Mouse (Mus musculus) forebrain, embryonic 13.5 days (tissue): ENCODE measurements around the gene Grm1. TPM values are rescaled to one million over a fixed set of nuclear protein-coding genes. Genes with fewer than 3 reads are reported as not detected.

ENCODE experiments used
- ATAC-seq: fragments of 200-750 bp; cut with Nextera tagmentation; 2 replicates; pipeline ENCODE4 v1.8.0; 2017
- H3K27ac ChIP-seq: fragments of 300-500 bp; sonication (generic); 2 replicates; pipeline ENCODE4 v1.5.1; 2015; ENCODE audit warnings: inconsistent platforms, mild to moderate bottlenecking, moderate library complexity
- H3K27me3 ChIP-seq: fragments of 300-500 bp; sonication (generic); 2 replicates; pipeline ENCODE4 v1.6.1; 2015; ENCODE audit warnings: mild to moderate bottlenecking, inconsistent platforms
- H3K36me3 ChIP-seq: fragments of 300-500 bp; sonication (generic); 2 replicates; pipeline ENCODE4 v1.6.1; 2015; ENCODE audit warnings: mild to moderate bottlenecking, inconsistent platforms; ENCODE audit not compliant: poor library complexity, severe bottlenecking
- H3K4me1 ChIP-seq: fragments of 300-500 bp; sonication (generic); 2 replicates; pipeline ENCODE4 v1.6.1; 2015; ENCODE audit warnings: inconsistent platforms
- H3K4me2 ChIP-seq: fragments of 300-500 bp; sonication (generic); 2 replicates; pipeline ENCODE4 v1.6.1; 2015; ENCODE audit warnings: inconsistent platforms, mild to moderate bottlenecking, moderate library complexity
- H3K4me3 ChIP-seq: fragments of 300-500 bp; sonication (generic); 2 replicates; pipeline ENCODE4 v1.5.1; 2015; ENCODE audit warnings: mild to moderate bottlenecking, inconsistent platforms
- H3K9ac ChIP-seq: fragments of 300-500 bp; sonication (generic); 2 replicates; pipeline ENCODE4 v1.6.1; 2015; ENCODE audit warnings: mild to moderate bottlenecking, inconsistent platforms
- H3K9me3 ChIP-seq: fragments of 300-500 bp; sonication (generic); replicated peaks from 2 replicates; pipeline ENCODE4 v1.6.1; 2016; ENCODE audit warnings: inconsistent platforms
- WGBS: fragments of 180-500 bp; shearing (Covaris S2); methylation state at CpG from one replicate; pipeline ENCODE4 v1.1.7; 2015; 5-methylcytosine and 5-hydroxymethylcytosine counted together
- polyA plus RNA-seq: library from polyadenylated mRNA; unstranded; fragments of >200 nt; fragmentation: Nextera tagmentation; extraction: Ambion mirVana; gene quantifications from 2 replicates; pipeline ENCODE4 v1.2.1, GENCODE M21; 2015

The Grm1 gene
- polyA plus RNA-seq, 1 experiment from 2014 or later, result 2.6 TPM

DNA sequence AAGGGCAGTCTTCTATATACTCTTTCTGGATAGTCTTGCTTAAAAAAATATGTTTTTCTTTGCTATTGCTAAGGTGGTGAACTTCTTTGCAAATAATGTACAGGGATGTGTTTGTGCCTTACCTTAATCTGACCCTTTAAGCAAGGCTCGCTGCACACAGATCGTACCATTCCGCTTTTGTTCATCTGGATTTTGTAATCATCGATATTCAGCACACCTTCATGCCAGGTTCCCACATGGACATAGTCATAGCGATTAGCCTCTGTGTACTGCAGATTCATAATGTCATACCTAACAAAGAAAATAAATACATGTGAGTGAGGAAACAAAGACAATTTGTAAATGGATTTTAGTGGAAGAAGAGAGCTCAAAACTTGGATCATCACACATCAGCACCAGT, 340.8 kb downstream of the Grm1 start:
- no peak for ATAC-seq
- no peak overlapping the region for H3K27ac ChIP-seq
- H3K27me3 ChIP-seq, result no peaks in the 10 kb centered on the region
- no peaks in the 10 kb centered on the region for H3K4me1 ChIP-seq
- 93% methylated on average over 5 of the region's 5 CpGs for WGBS
- H3K9me3 ChIP-seq, result no peaks in the 10 kb centered on the region
- no peak overlapping the region for H3K4me2 ChIP-seq
- H3K9ac ChIP-seq, result no peak overlapping the region
- H3K36me3 ChIP-seq, result no peaks in the 10 kb centered on the region
- no peak overlapping the region for H3K4me3 ChIP-seq

DNA sequence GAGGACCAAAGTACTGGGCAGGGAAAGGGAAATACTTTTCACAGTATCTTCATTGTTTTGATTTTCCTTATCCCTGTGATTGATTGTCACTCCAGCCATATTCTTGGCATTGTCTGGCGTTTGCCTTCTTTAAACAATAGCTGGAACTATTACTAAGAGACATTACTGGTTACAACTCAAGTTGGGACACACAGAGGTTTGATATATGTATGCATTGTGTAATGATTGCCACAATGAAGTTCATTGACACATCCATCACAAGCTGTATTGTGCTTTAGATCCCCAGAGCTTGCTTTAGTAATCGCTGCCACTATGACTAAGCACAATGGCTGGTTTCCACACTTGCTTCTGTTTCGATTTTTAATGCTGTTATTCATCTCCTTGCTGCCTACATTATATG, 341.4 kb downstream of the Grm1 start:
- H3K4me3 ChIP-seq, result no peak overlapping the region
- H3K9me3 ChIP-seq, result no peaks in the 10 kb centered on the region
- H3K4me1 ChIP-seq, result no peaks in the 10 kb centered on the region
- 79% methylated on average over 3 of the region's 3 CpGs for WGBS
- H3K9ac ChIP-seq, result no peak overlapping the region
- ATAC-seq, result no peak
- no peak overlapping the region for H3K4me2 ChIP-seq
- H3K27ac ChIP-seq, result no peak overlapping the region
- H3K36me3 ChIP-seq, result no peaks in the 10 kb centered on the region
- no peaks in the 10 kb centered on the region for H3K27me3 ChIP-seq

GRCm38 (mm10) chr10:10737041-10737681, 345.0 kb downstream of the Grm1 start:
- Histone ChIP-seq H3K27ac (no peak overlapping the region), H3K36me3 (no peaks in the 10 kb centered on the region), H3K4me1 (no peaks in the 10 kb centered on the region), H3K27me3 (no peaks in the 10 kb centered on the region), H3K4me3 (no peak overlapping the region), H3K9ac (no peak overlapping the region), H3K9me3 (no peaks in the 10 kb centered on the region), H3K4me2 (no peak overlapping the region)
- WGBS, result 41% methylated on average over 1 of the region's 1 CpGs
- ATAC-seq, result no peak

GRCm38 (mm10) chr10:10734561-10734960, 347.6 kb downstream of the Grm1 start:
- Histone ChIP-seq H3K27me3 (no peaks in the 10 kb centered on the region), H3K4me2 (no peak overlapping the region), H3K4me1 (no peaks in the 10 kb centered on the region), H3K9ac (no peak overlapping the region), H3K9me3 (no peaks in the 10 kb centered on the region), H3K36me3 (no peaks in the 10 kb centered on the region), H3K4me3 (no peak overlapping the region), H3K27ac (no peak overlapping the region)
- 81% methylated on average over 5 of the region's 5 CpGs for WGBS
- no peak for ATAC-seq

- Histone ChIP-seq H3K27ac (no peak overlapping the region), H3K9ac (no peak overlapping the region), H3K4me3 (no peak overlapping the region), H3K27me3 (no peaks in the 10 kb centered on the region), H3K9me3 (no peaks in the 10 kb centered on the region), H3K36me3 (no peaks in the 10 kb centered on the region), H3K4me1 (no peaks in the 10 kb centered on the region), H3K4me2 (no peak overlapping the region)
- 96% methylated on average over 5 of the region's 5 CpGs for WGBS
- ATAC-seq, result no peak
Observed at GRCm38 (mm10) chr10:10733092-10733491, 349.1 kb downstream of the Grm1 start.

- 89% methylated on average over 3 of the region's 3 CpGs for WGBS
- Histone ChIP-seq H3K27ac (no peak overlapping the region), H3K9ac (no peak overlapping the region), H3K4me3 (no peak overlapping the region), H3K9me3 (no peaks in the 10 kb centered on the region), H3K36me3 (no peaks in the 10 kb centered on the region), H3K4me1 (no peaks in the 10 kb centered on the region), H3K27me3 (no peaks in the 10 kb centered on the region), H3K4me2 (no peak overlapping the region)
- no peak for ATAC-seq
Observed at GRCm38 (mm10) chr10:10726501-10726900, 355.7 kb downstream of the Grm1 start.

GRCm38 (mm10) chr10:10710837-10711236, 371.3 kb downstream of the Grm1 start:
- Histone ChIP-seq H3K4me2 (no peak overlapping the region), H3K36me3 (no peaks in the 10 kb centered on the region), H3K9me3 (no peaks in the 10 kb centered on the region), H3K27ac (no peak overlapping the region), H3K4me1 (no peaks in the 10 kb centered on the region), H3K4me3 (no peak overlapping the region), H3K9ac (no peak overlapping the region), H3K27me3 (no peaks in the 10 kb centered on the region)
- peak; percentile 48; the same call in 1 of the 2 replicates for ATAC-seq
- 70% methylated on average over 2 of the region's 2 CpGs for WGBS

- Histone ChIP-seq H3K36me3 (no peaks in the 10 kb centered on the region), H3K4me2 (no peak overlapping the region), H3K4me1 (no peaks in the 10 kb centered on the region), H3K27me3 (no peaks in the 10 kb centered on the region), H3K4me3 (no peak overlapping the region), H3K9me3 (no peaks in the 10 kb centered on the region), H3K9ac (no peak overlapping the region), H3K27ac (no peak overlapping the region)
- no peak for ATAC-seq
- 92% methylated on average over 2 of the region's 2 CpGs for WGBS
Observed at GRCm38 (mm10) chr10:10710359-10710758, 371.8 kb downstream of the Grm1 start.

- Histone ChIP-seq H3K36me3 (no peaks in the 10 kb centered on the region), H3K4me2 (no peak overlapping the region), H3K9me3 (no peaks in the 10 kb centered on the region), H3K4me1 (no peaks in the 10 kb centered on the region), H3K4me3 (no peak overlapping the region), H3K27ac (no peak overlapping the region), H3K27me3 (no peaks in the 10 kb centered on the region), H3K9ac (no peak overlapping the region)
- no peak for ATAC-seq
- 80% methylated on average over 1 of the region's 1 CpGs for WGBS
Observed at GRCm38 (mm10) chr10:10708031-10708430, 374.1 kb downstream of the Grm1 start.

GRCm38 (mm10) chr10:10701326-10701725, 380.8 kb downstream of the Grm1 start:
- Histone ChIP-seq H3K4me1 (no peaks in the 10 kb centered on the region), H3K9me3 (no peaks in the 10 kb centered on the region), H3K4me2 (no peak overlapping the region), H3K36me3 (no peaks in the 10 kb centered on the region), H3K4me3 (no peak overlapping the region), H3K27ac (no peak overlapping the region), H3K27me3 (no peaks in the 10 kb centered on the region), H3K9ac (no peak overlapping the region)
- WGBS, result 94% methylated on average over 1 of the region's 1 CpGs
- ATAC-seq, result peak; percentile 36; the same call in 1 of the 2 replicates

- no peak; the same call in 1 of the 2 replicates for ATAC-seq
- Histone ChIP-seq H3K9me3 (no peaks in the 10 kb centered on the region), H3K4me1 (no peaks in the 10 kb centered on the region), H3K27me3 (no peaks in the 10 kb centered on the region), H3K27ac (no peak overlapping the region), H3K4me2 (no peak overlapping the region), H3K36me3 (no peaks in the 10 kb centered on the region), H3K4me3 (no peak overlapping the region), H3K9ac (no peak overlapping the region)
- WGBS, result 53% methylated on average over 1 of the region's 1 CpGs
Observed at GRCm38 (mm10) chr10:10700903-10701302, 381.3 kb downstream of the Grm1 start.

GRCm38 (mm10) chr10:10697497-10697896, 384.7 kb downstream of the Grm1 start:
- H3K4me2 ChIP-seq, result no peak overlapping the region
- H3K9ac ChIP-seq, result no peak overlapping the region
- H3K36me3 ChIP-seq, result no peaks in the 10 kb centered on the region
- H3K4me3 ChIP-seq, result no peak overlapping the region
- no peak overlapping the region for H3K27ac ChIP-seq
- H3K4me1 ChIP-seq, result no peaks in the 10 kb centered on the region
- H3K27me3 ChIP-seq, result no peaks in the 10 kb centered on the region
- no peaks in the 10 kb centered on the region for H3K9me3 ChIP-seq
- WGBS, result 78% methylated on average over 6 of the region's 6 CpGs
- no peak for ATAC-seq

GRCm38 (mm10) chr10:10689668-10690223, 392.4 kb downstream of the Grm1 start:
- ATAC-seq, result no peak; the same call in none of the 2 replicates
- Histone ChIP-seq H3K4me3 (peak overlapping the region; percentile 48), H3K4me1 (peaks cover 13% of the 10 kb centered on the region), H3K27ac (no peak overlapping the region), H3K36me3 (no peaks in the 10 kb centered on the region), H3K27me3 (no peaks in the 10 kb centered on the region), H3K9ac (peak overlapping the region; percentile 62), H3K9me3 (no peaks in the 10 kb centered on the region), H3K4me2 (peak overlapping the region; percentile 92)
- WGBS, result 10% methylated on average over 11 of the region's 11 CpGs
